Mouse (Mus musculus): ENCODE measurements around the gene Endod1. TPM values are rescaled to one million over a fixed set of nuclear protein-coding genes. Genes with fewer than 3 reads are reported as not detected.

Endod1 gene
- 18.5 and 20.9 TPM in 2 replicates for polyA plus RNA-seq (2015; fragmentation: Nextera tagmentation; extraction: Ambion mirVana)

GRCm38 (mm10) chr9:14381353-14382055, at the start of gene Endod1:
TSS of gene Endod1 (minus strand) at chr9:14381507.
- peak within 1 kb of the TSS; percentile 66 for H3K4me3 ChIP-seq (ENCODE audit: low read length)
- peaks cover 14% of the 10 kb centered on the region for H3K4me1 ChIP-seq (replicated peaks; ENCODE audit: control insufficient read depth, insufficient read depth, low read length)
- ATAC-seq (ENCODE audit: low read depth): peak; percentile 44; the same call in 1 of the 2 replicates
- peak within 1 kb of the TSS; percentile 80 for H3K9ac ChIP-seq (ENCODE audit: low read length)
- H3K27me3 ChIP-seq (ENCODE audit: control insufficient read depth, insufficient read depth, low read depth, low read length): no peaks in the 10 kb centered on the region
- 2% methylated on average over 8 of the region's 8 CpGs for WGBS
- peak within 1 kb of the TSS; percentile 96 for H3K4me2 ChIP-seq (ENCODE audit: low read depth, low read length)
- H3K36me3 ChIP-seq (ENCODE audit: control insufficient read depth, insufficient read depth, low read length): no peaks in the 10 kb centered on the region
- peak within 1 kb of the TSS; percentile 78 for H3K27ac ChIP-seq (ENCODE audit: low read length)
- H3K9me3 ChIP-seq (ENCODE audit: control insufficient read depth, low read length): no peaks in the 10 kb centered on the region

DNA sequence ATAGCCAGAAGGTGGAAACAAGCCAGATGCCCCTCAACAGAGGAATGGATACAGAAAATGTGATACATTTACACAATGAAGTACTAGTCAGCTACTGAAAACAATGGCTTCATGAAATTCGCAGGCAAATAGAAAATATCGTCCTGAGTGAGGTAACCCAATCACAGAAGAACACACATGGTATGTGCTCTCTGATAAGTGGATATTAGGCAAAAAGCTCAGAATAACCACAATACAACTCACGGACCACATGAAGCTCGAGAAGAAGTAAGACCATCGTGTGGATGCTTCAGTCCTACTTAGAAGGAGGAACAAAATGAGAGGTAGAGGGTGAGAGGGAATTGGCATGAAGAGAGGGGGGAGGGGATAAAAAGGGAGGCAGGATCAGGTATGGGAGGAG, 27.8 kb upstream of the Endod1 start:
- no peaks in the 10 kb centered on the region for H3K36me3 ChIP-seq (ENCODE audit: control insufficient read depth, insufficient read depth, low read length)
- no peak overlapping the region for H3K4me3 ChIP-seq (ENCODE audit: low read length)
- no peaks in the 10 kb centered on the region for H3K9me3 ChIP-seq (ENCODE audit: control insufficient read depth, low read length)
- no peak overlapping the region for H3K27ac ChIP-seq (ENCODE audit: low read length)
- H3K27me3 ChIP-seq (ENCODE audit: control insufficient read depth, insufficient read depth, low read depth, low read length): no peaks in the 10 kb centered on the region
- no peaks in the 10 kb centered on the region for H3K4me1 ChIP-seq (replicated peaks; ENCODE audit: control insufficient read depth, insufficient read depth, low read length)
- WGBS: 87% methylated on average over 5 of the region's 5 CpGs
- ATAC-seq (ENCODE audit: low read depth): no peak
- no peak overlapping the region for H3K4me2 ChIP-seq (ENCODE audit: low read depth, low read length)
- no peak overlapping the region for H3K9ac ChIP-seq (ENCODE audit: low read length)

DNA sequence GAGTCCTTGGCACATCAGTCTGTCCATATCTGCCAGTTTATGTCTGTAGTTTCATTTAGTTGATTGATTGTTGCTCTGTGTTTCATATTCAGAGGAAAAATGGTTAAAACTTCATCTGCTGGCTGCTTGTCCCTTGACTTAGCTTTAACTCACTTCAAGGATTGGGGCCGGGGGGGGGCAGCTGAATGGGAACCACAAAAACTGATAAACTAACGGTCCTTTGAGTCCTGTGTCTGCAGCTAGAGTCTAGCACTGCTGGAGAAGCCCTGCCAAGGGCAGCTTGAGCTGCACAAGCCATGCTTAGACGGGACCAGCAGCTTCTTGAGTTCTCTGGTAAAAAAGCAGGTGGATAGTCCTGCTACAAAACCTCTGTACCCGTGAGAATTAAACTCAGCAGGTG, 26.7 kb upstream of the Endod1 start:
- Histone ChIP-seq H3K9me3 (ENCODE audit: control insufficient read depth, low read length) (no peaks in the 10 kb centered on the region), H3K36me3 (ENCODE audit: control insufficient read depth, insufficient read depth, low read length) (no peaks in the 10 kb centered on the region), H3K4me2 (ENCODE audit: low read depth, low read length) (no peak overlapping the region), H3K4me3 (ENCODE audit: low read length) (no peak overlapping the region), H3K4me1 (replicated peaks; ENCODE audit: control insufficient read depth, insufficient read depth, low read length) (no peaks in the 10 kb centered on the region), H3K9ac (ENCODE audit: low read length) (no peak overlapping the region), H3K27ac (ENCODE audit: low read length) (no peak overlapping the region), H3K27me3 (ENCODE audit: control insufficient read depth, insufficient read depth, low read depth, low read length) (no peaks in the 10 kb centered on the region)
- ATAC-seq (ENCODE audit: low read depth): no peak
- WGBS: 50% methylated on average over 4 of the region's 4 CpGs

DNA sequence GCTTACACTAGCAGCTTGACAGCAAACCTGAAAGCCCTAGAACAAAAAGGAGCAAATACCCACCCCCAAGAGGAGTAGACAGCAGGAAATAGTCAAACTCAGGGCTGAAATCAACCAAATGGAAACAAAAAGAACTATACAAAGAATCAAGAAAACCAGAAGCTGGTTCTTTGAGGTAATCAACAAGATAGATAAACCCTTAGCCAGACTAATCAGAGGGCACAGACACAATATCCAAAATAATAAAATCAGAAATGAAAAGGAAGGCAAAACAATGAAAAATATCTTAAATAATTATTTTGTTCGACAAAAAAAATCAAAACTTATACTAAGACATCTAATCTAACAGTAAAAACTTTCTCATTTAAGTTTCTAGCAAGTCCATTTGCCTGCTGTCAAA, 24.7 kb upstream of the Endod1 start:
- no peak for ATAC-seq (ENCODE audit: low read depth)
- no peak overlapping the region for H3K4me3 ChIP-seq (ENCODE audit: low read length)
- H3K27ac ChIP-seq (ENCODE audit: low read length): no peak overlapping the region
- no peaks in the 10 kb centered on the region for H3K36me3 ChIP-seq (ENCODE audit: control insufficient read depth, insufficient read depth, low read length)
- no peaks in the 10 kb centered on the region for H3K9me3 ChIP-seq (ENCODE audit: control insufficient read depth, low read length)
- no peaks in the 10 kb centered on the region for H3K4me1 ChIP-seq (replicated peaks; ENCODE audit: control insufficient read depth, insufficient read depth, low read length)
- H3K9ac ChIP-seq (ENCODE audit: low read length): no peak overlapping the region
- WGBS: 51% methylated on average over 1 of the region's 1 CpGs
- no peaks in the 10 kb centered on the region for H3K27me3 ChIP-seq (ENCODE audit: control insufficient read depth, insufficient read depth, low read depth, low read length)
- H3K4me2 ChIP-seq (ENCODE audit: low read depth, low read length): no peak overlapping the region

DNA sequence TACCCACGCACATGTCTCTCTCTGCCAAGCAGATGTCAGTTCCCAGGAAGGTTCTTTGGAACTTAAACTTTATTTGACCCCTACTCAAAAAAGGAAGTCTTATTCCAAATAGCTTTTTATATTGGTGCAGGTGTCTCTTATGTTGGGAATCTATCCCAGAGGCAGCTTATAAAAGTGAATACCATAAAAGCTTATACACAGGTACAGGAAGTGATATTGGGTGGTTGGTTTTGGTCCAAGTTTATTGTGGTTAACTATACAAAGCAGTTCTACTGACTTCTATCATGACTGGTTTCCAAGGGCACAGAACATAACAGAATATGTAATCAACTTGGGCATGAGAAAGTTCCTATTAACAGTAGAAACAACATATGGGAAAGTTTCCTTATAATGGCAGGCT, 20.8 kb upstream of the Endod1 start:
- ATAC-seq (ENCODE audit: low read depth): no peak
- no peaks in the 10 kb centered on the region for H3K27me3 ChIP-seq (ENCODE audit: control insufficient read depth, insufficient read depth, low read depth, low read length)
- no peak overlapping the region for H3K9ac ChIP-seq (ENCODE audit: low read length)
- H3K9me3 ChIP-seq (ENCODE audit: control insufficient read depth, low read length): no peaks in the 10 kb centered on the region
- H3K36me3 ChIP-seq (ENCODE audit: control insufficient read depth, insufficient read depth, low read length): no peaks in the 10 kb centered on the region
- WGBS: 74% methylated on average over 1 of the region's 1 CpGs
- no peak overlapping the region for H3K4me2 ChIP-seq (ENCODE audit: low read depth, low read length)
- H3K27ac ChIP-seq (ENCODE audit: low read length): no peak overlapping the region
- no peak overlapping the region for H3K4me3 ChIP-seq (ENCODE audit: low read length)
- no peaks in the 10 kb centered on the region for H3K4me1 ChIP-seq (replicated peaks; ENCODE audit: control insufficient read depth, insufficient read depth, low read length)

DNA sequence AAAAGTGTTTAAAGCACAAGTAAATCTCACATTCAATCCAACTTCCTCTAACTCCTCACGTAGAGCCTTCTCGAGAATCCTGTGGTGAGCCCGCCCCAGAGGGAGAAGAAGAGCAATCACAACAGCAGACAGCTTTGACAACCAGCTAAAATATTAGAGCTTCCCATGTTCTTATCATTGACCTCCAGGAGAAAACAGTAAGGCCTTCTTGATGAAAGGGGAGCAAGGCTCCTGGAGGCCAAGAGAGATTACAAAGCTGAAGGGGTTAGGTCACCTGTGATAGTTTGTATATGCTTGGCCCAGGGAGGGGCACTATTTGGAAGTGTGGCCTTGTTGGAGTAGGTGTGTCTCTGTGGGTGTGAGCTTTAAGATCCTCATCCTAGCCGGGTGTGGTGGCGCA, 19.1 kb upstream of the Endod1 start:
- 86% methylated on average over 5 of the region's 5 CpGs for WGBS
- H3K4me3 ChIP-seq (ENCODE audit: low read length): no peak overlapping the region
- H3K27me3 ChIP-seq (ENCODE audit: control insufficient read depth, insufficient read depth, low read depth, low read length): no peaks in the 10 kb centered on the region
- no peak overlapping the region for H3K4me2 ChIP-seq (ENCODE audit: low read depth, low read length)
- no peaks in the 10 kb centered on the region for H3K9me3 ChIP-seq (ENCODE audit: control insufficient read depth, low read length)
- no peak overlapping the region for H3K27ac ChIP-seq (ENCODE audit: low read length)
- no peaks in the 10 kb centered on the region for H3K36me3 ChIP-seq (ENCODE audit: control insufficient read depth, insufficient read depth, low read length)
- no peaks in the 10 kb centered on the region for H3K4me1 ChIP-seq (replicated peaks; ENCODE audit: control insufficient read depth, insufficient read depth, low read length)
- ATAC-seq (ENCODE audit: low read depth): no peak
- H3K9ac ChIP-seq (ENCODE audit: low read length): no peak overlapping the region

GRCm38 (mm10) chr9:14398946-14399345, 17.6 kb upstream of the Endod1 start:
- Histone ChIP-seq H3K27ac (ENCODE audit: low read length) (no peak overlapping the region), H3K36me3 (ENCODE audit: control insufficient read depth, insufficient read depth, low read length) (no peaks in the 10 kb centered on the region), H3K9me3 (ENCODE audit: control insufficient read depth, low read length) (no peaks in the 10 kb centered on the region), H3K4me3 (ENCODE audit: low read length) (no peak overlapping the region), H3K9ac (ENCODE audit: low read length) (no peak overlapping the region), H3K4me2 (ENCODE audit: low read depth, low read length) (no peak overlapping the region), H3K4me1 (replicated peaks; ENCODE audit: control insufficient read depth, insufficient read depth, low read length) (no peaks in the 10 kb centered on the region), H3K27me3 (ENCODE audit: control insufficient read depth, insufficient read depth, low read depth, low read length) (no peaks in the 10 kb centered on the region)
- WGBS: 62% methylated on average over 1 of the region's 1 CpGs
- no peak for ATAC-seq (ENCODE audit: low read depth)

DNA sequence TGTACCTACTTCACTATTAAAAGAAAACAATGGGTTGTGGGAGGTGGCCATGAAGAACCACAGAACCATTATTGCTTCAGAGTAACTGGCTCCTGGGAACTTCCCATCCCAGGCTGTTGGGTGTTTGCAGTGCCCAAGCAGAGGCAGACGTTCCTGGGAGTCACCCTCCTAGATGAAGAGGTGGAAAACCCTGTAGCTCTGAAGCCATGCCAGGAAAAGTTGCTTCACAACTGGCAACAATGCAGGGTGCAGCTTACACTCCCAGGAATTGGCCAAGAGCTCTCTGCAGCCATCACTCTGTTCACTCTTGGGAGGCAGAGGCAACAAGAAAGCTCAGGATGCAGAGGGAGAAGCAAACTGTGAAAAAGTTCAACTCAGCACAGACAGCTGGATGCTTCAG, 16.8 kb upstream of the Endod1 start:
- no peak for ATAC-seq (ENCODE audit: low read depth)
- no peaks in the 10 kb centered on the region for H3K9me3 ChIP-seq (ENCODE audit: control insufficient read depth, low read length)
- H3K4me2 ChIP-seq (ENCODE audit: low read depth, low read length): no peak overlapping the region
- H3K36me3 ChIP-seq (ENCODE audit: control insufficient read depth, insufficient read depth, low read length): no peaks in the 10 kb centered on the region
- H3K27me3 ChIP-seq (ENCODE audit: control insufficient read depth, insufficient read depth, low read depth, low read length): no peaks in the 10 kb centered on the region
- H3K27ac ChIP-seq (ENCODE audit: low read length): no peak overlapping the region
- WGBS: 45% methylated on average over 1 of the region's 1 CpGs
- H3K4me3 ChIP-seq (ENCODE audit: low read length): no peak overlapping the region
- no peak overlapping the region for H3K9ac ChIP-seq (ENCODE audit: low read length)
- no peaks in the 10 kb centered on the region for H3K4me1 ChIP-seq (replicated peaks; ENCODE audit: control insufficient read depth, insufficient read depth, low read length)

DNA sequence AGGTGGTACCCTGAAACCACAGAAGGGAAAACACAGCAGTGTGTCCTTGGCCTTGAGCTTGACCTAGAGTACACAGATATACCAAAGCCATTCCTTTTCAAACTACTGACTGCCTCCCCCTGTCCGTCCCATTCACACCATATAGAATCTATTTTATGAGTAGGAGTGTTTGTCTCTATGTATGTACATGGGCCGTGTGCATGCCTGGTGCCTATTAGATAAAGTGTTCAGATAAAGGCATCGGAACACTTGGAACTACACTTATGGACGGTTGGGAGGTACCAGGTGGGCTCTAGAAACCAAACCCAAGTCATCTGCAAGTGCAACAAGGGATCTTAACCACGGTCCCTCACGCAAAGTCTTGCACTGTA, 16.1 kb upstream of the Endod1 start:
- Histone ChIP-seq H3K27me3 (ENCODE audit: control insufficient read depth, insufficient read depth, low read depth, low read length) (no peaks in the 10 kb centered on the region), H3K9ac (ENCODE audit: low read length) (no peak overlapping the region), H3K4me3 (ENCODE audit: low read length) (no peak overlapping the region), H3K36me3 (ENCODE audit: control insufficient read depth, insufficient read depth, low read length) (no peaks in the 10 kb centered on the region), H3K9me3 (ENCODE audit: control insufficient read depth, low read length) (no peaks in the 10 kb centered on the region), H3K4me2 (ENCODE audit: low read depth, low read length) (no peak overlapping the region), H3K27ac (ENCODE audit: low read length) (no peak overlapping the region), H3K4me1 (replicated peaks; ENCODE audit: control insufficient read depth, insufficient read depth, low read length) (no peaks in the 10 kb centered on the region)
- WGBS: 81% methylated on average over 6 of the region's 6 CpGs
- ATAC-seq (ENCODE audit: low read depth): no peak

All from lung, embryonic 16.5 days (tissue).